Mouse (Mus musculus): Measurements from ENCODE around the gene Eml2.

- no peak for TF ChIP-seq CTCF (IDR thresholded peaks at IDR 0.05; ENCODE audit: low read depth)
- TF ChIP-seq EP300 (IDR thresholded peaks at IDR 0.05; ENCODE audit: low read depth), result no peak
Observed at GRCm38 (mm10) chr7:19208201-19208910, 32.1 kb downstream of the Eml2 start.

Measured in heart, postnatal 0 days (tissue).